Mouse (Mus musculus): ENCODE results near the gene Slc6a8.

- TF ChIP-seq CTCF (IDR thresholded peaks at IDR 0.05; ENCODE audit: low read depth, low read length) = no peak
- TF ChIP-seq EP300 (IDR thresholded peaks at IDR 0.05; ENCODE audit: insufficient read depth, low read depth, low read length) = no peak
- no peak for TF ChIP-seq POLR2A (IDR thresholded peaks at IDR 0.05; ENCODE audit: insufficient read depth, low read length)
Observed at GRCm38 (mm10) chrX:73637415-73637814, 35.5 kb upstream of the Slc6a8 start.
